Mouse (Mus musculus): Measurements from ENCODE around the gene Apaf1.

Gene Apaf1

GRCm38 (mm10) chr10:90974491-90974890 is 108.1 kb downstream of the Apaf1 start:
- DNase-seq (ENCODE audit: low spot score): no peak

DNA sequence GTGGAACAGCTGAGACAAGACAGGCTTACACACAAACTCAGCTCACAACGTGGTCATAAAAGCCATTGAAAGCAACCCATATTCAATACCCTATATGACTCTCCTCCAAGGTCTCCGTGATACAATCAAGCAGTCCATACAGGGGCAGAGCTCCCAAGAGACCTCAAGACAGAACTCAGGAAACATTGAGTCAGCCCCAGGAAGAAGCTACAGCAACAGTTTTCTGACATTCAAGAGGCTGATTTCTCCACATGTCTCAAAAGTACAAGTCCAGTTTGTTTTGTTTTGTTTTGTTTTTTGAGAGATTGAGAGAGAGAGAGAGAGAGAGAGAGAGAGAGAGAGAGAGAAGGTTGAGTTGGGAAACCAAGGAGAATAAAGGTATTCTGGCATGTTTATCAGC is 108.5 kb downstream of the Apaf1 start:
- no peak for DNase-seq (ENCODE audit: low spot score)

DNA sequence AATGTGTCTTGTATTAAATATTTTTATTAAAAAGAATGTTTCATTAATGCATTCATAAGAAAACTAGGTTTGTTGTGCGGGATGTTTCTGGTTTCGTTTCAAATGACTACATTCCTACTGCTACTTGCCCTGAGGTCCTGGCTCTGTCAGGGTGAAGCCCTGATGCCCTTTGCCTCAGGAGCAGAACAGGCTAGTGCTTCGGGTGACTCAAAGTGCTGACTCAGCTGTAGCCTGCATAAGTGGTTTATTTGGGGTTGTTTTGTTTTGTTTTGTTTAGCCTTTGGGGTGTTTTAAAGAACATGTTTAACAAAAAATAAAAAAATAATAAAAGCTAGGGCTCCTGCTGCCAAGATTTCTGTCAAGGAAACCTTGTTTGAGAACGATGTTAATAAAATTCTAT is 112.0 kb downstream of the Apaf1 start:
- DNase-seq (ENCODE audit: low spot score): no peak

DNA sequence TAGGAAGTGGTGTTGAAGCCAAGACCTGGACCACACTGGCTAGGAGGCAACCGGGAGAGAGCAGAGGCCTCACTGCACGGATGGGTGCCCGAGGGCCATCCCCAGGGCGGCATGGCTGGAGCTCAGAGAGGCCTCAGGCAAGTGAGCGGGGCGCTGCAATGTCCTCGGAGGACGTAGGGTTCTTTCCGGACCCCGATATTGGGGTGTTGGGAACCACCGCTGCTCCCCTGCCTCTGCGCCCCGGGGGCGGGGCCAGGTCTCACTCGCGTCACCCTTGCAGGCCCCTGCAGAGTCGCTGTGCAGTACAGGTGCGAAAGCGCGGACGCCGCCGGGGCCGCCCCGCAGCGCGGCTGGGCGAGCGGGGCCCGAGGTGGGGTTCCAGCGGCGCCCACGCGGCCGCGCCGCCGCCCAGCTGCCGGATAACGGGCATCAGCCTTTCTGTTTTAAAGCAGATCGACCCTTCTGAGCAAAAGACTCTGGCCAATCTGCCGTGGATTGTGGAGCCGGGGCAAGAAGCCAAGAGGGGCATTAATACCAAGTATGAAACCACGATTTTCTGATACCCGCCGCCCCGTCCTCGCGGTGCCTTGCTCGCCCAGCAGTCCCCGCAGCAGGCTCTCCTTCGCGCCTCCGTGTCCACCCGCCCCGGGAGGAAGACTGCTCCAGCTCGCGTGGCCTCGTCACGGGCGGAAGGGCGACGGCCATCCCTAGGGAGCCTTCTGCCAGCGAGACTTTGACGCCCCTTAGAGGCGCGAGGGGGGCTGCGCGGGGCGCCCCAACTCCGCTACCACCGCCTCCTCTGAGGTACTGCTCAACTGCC is 113.0 kb downstream of the Apaf1 start:
- no peak for DNase-seq (ENCODE audit: low spot score)

- DNase-seq (ENCODE audit: low spot score): no peak
Measured at GRCm38 (mm10) chr10:90968247-90968646, 114.3 kb downstream of the Apaf1 start.

- peak; percentile 71 for DNase-seq (ENCODE audit: low spot score)
Measured at GRCm38 (mm10) chr10:90966821-90967220, 115.7 kb downstream of the Apaf1 start.

DNA sequence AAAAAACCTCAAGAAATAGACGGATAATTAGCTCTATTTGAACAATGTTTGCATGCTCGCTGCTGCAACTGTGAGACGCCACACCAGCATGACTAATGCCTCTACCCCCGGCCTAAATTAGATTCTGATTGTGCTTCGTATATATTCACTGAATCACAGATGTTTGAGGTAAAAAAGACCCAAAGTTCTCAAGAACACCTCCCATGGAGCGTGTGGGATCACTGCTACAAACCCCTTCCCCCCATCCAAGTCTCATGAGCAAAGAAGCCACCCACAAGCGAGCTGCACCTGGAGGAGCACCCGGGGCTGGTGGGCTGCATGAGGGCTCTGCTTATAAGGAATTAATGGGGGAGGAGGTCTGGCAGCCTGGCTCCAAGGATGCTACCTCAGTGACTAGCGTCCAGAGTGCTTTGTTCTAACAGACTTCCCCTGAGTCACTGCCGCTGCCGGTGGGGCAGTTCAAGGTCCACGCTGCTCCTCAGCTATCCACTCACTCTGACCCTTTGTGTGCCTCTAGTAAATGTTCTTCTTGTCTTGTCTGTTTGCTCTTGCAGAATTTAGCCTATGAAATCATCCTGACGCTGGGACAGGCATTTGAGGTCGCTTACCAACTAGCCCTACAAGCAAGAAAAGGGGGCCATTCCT is 116.8 kb downstream of the Apaf1 start:
- DNase-seq (ENCODE audit: low spot score): no peak

DNA sequence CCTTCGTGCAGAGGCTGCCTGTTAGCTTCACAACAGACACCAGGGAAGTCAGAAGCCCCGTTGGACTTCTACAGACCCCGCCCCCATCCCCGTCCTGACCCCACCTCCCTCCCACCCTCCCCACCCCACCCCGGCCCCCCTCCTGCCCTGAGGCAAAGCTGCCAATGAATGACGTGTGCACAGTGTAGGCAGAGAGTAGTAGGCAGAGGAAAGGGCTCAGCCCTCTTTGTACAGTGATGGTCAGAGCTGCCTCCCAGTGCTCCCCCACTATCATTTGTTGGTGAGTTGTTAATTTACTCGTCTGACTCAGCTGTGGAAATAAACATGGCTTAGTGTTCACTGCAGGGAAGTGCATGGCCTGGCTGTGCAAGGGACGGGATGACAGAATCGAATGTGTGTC is 118.1 kb downstream of the Apaf1 start:
- DNase-seq (ENCODE audit: low spot score): no peak

- no peak for DNase-seq (ENCODE audit: low spot score)
Measured at GRCm38 (mm10) chr10:90960374-90960773, 122.2 kb downstream of the Apaf1 start.

GRCm38 (mm10) chr10:90953821-90954220 is 128.7 kb downstream of the Apaf1 start:
- DNase-seq (ENCODE audit: low spot score): no peak

- DNase-seq (ENCODE audit: low spot score): no peak
Measured at GRCm38 (mm10) chr10:90953103-90953709, 129.4 kb downstream of the Apaf1 start.

GRCm38 (mm10) chr10:90947608-90948373 is 134.8 kb downstream of the Apaf1 start:
- no peak for DNase-seq (ENCODE audit: low spot score)

GRCm38 (mm10) chr10:90947043-90947442 is 135.5 kb downstream of the Apaf1 start:
- DNase-seq (ENCODE audit: low spot score): no peak

GRCm38 (mm10) chr10:90942001-90942700 is 140.4 kb downstream of the Apaf1 start:
- DNase-seq (ENCODE audit: low spot score): no peak

DNA sequence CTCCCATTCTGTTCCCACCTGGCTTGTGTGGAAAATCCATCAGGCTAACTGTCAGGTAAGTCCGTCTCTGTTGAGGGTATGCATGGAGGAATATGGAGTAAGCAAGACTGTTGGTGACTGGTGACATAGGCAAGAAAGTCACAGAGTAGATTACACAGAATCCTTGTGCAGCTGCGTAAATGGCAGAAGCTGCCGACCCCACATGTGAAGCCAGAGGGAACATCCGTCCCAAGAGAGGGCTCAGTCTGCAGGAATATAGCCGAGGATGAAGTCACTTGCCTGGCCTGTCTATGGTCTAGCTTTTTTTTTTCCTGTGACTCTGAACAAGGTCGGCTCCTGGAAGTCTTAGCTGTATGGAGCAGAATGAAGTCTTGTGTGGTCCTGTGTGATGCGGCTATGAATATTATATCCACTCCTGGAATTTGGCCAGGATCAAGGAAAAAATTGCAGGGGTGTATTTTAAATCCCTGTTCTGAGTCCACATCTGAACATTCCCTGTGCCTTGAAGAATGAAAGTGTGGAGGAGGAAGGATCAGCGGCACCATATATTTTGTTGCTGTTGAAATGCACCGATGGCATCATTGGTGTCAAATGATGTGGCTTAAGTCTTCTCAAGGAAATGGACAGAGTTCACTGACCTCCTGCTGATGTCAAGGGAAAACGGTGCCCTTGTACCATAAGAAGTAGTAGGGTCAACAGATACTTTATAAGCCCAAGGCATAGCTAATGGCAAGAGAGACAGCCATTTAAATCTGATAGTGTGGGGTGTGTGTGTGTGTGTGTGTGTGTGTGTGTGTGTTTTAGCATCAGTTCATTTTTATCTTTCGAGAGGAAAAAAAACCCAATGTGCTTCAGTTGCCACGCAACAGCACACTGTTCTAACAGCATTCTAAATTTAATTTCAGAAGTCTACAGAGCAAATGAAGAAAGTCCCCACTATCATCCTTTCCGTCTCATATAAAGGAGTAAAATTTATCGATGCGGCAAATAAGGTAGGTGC is 141.7 kb downstream of the Apaf1 start:
- no peak for DNase-seq (ENCODE audit: low spot score)

Measured in layer of hippocampus, adult 9-10 months (tissue).